Mouse (Mus musculus) stomach, postnatal 0 days (tissue): ENCODE data around the gene Sned1.

ENCODE experiments used
- CTCF ChIP-seq: IDR thresholded peaks from 2 replicates; pipeline ENCODE4 v1.5.1; 2016; ENCODE audit warnings: antibody characterized with exemption, low read depth, mild to moderate bottlenecking, moderate library complexity
- EP300 ChIP-seq: optimal IDR thresholded peaks from 2 replicates; pipeline ENCODE3; 2016; ENCODE audit warnings: antibody characterized with exemption

DNA sequence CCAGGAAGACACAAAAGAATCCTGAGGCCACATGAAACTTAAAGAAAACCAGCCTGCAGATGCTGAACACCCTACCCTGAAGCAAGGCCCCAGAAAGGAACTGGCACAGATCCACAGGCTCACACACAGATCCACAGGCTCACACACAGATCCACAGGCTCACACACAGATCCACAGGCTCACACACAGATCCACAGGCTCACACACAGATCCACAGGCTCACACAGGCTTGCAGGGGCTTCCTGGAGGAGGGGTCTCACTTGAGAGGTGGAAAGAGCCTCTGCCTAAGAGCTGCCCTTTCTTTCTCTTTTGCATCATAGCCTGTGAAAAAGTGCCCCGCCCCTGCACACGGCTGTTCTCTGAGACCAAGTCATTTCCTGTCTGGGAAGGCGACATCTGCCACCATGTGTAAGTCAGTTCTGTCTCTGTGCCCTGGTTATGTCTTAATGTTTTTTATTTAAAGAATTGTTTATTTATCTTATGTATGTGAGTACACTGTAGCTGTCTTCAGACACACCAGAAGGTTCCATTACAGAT is 54.1 kb downstream of the Sned1 start:
- TF ChIP-seq EP300 (no peak), CTCF (no peak)
